Mouse (Mus musculus) heart, postnatal 0 days (tissue): ENCODE data around the gene Il18.

Experiments
- CTCF ChIP-seq: IDR thresholded peaks from 2 replicates; pipeline ENCODE4 v1.5.1; 2016; ENCODE audit warnings: antibody characterized with exemption, control low read depth, low read depth
- EP300 ChIP-seq: IDR thresholded peaks from 2 replicates; pipeline ENCODE4 v1.6.1; 2016; ENCODE audit warnings: antibody characterized with exemption, low read depth

- TF ChIP-seq EP300 = no peak
- no peak for TF ChIP-seq CTCF
Observed at GRCm38 (mm10) chr9:50535930-50536329, 18.7 kb upstream of the Il18 start.
